Mouse (Mus musculus): ENCODE measurements at regions not wholly inside any gene's neighbourhood (a gene's known extent, or its start where the extent isn't known, plus 50 kb on each side); places are given as distances from the start of the nearest gene placed in this dataset.

GRCm38 (mm10) chr14:110565783-110566445 lies 189.0 kb downstream of the Slitrk6 start:
- Histone ChIP-seq H3K79me2 (ENCODE audit: control insufficient read depth, insufficient read depth) (no peaks in the 10 kb centered on the region), H3K36me3 (ENCODE audit: control insufficient read depth, insufficient read depth) (no peaks in the 10 kb centered on the region), H3K4me3 (no peak overlapping the region), H3K4me2 (ENCODE audit: low read depth) (no peak overlapping the region), H3K27me3 (ENCODE audit: control insufficient read depth, insufficient read depth, insufficient read length) (no peaks in the 10 kb centered on the region), H3ac (ENCODE audit: control insufficient read depth, insufficient read length) (no peak overlapping the region)
- TF ChIP-seq MAX (IDR thresholded peaks at IDR 0.05; ENCODE audit: low read depth) (no peak), TCF12 (IDR thresholded peaks at IDR 0.05; ENCODE audit: insufficient read depth, poor library complexity, severe bottlenecking) (no peak), CEBPB (IDR thresholded peaks at IDR 0.05; ENCODE audit: insufficient read depth, poor library complexity, severe bottlenecking) (no peak), SRF (IDR thresholded peaks at IDR 0.05; ENCODE audit: control insufficient read depth, insufficient read length, low read depth) (no peak), REST (IDR thresholded peaks at IDR 0.05; ENCODE audit: insufficient read depth, insufficient read length) (no peak), USF1 (IDR thresholded peaks at IDR 0.05; ENCODE audit: low read depth) (no peak), TCF3 (IDR thresholded peaks at IDR 0.05; ENCODE audit: insufficient read length, low read depth) (no peak), POLR2AphosphoS2 (IDR thresholded peaks at IDR 0.05; ENCODE audit: insufficient read length, low read depth) (no peak), MYOG (IDR thresholded peaks at IDR 0.05; ENCODE audit: control insufficient read depth in 1 of 3, insufficient read depth in 1 of 3, insufficient read length in 2 of 3, low read depth in 2 of 3) (no peak), POLR2A (IDR thresholded peaks at IDR 0.05; ENCODE audit: insufficient read length, low read depth) (no peak), MYOD1 (IDR thresholded peaks at IDR 0.05; ENCODE audit: control insufficient read depth in 1 of 3, insufficient read length in 2 of 3, low read depth in 2 of 3) (no peak), E2F4 (IDR thresholded peaks at IDR 0.05; ENCODE audit: insufficient read depth) (no peak)

GRCm38 (mm10) chr14:110564621-110565020 lies 190.3 kb downstream of the Slitrk6 start:
- no peaks in the 10 kb centered on the region for H3K27me3 ChIP-seq (ENCODE audit: control insufficient read depth, insufficient read depth, insufficient read length)
- no peak overlapping the region for H3K4me3 ChIP-seq
- no peaks in the 10 kb centered on the region for H3K36me3 ChIP-seq (ENCODE audit: control insufficient read depth, insufficient read depth)
- H3K4me2 ChIP-seq (ENCODE audit: low read depth): no peak overlapping the region
- H3K79me2 ChIP-seq (ENCODE audit: control insufficient read depth, insufficient read depth): no peaks in the 10 kb centered on the region
- no peak overlapping the region for H3ac ChIP-seq (ENCODE audit: control insufficient read depth, insufficient read length)
- TF ChIP-seq MYOG (IDR thresholded peaks at IDR 0.05; ENCODE audit: control insufficient read depth in 1 of 3, insufficient read depth in 1 of 3, insufficient read length in 2 of 3, low read depth in 2 of 3) (no peak), MYOD1 (IDR thresholded peaks at IDR 0.05; ENCODE audit: control insufficient read depth in 1 of 3, insufficient read length in 2 of 3, low read depth in 2 of 3) (no peak), E2F4 (IDR thresholded peaks at IDR 0.05; ENCODE audit: insufficient read depth) (no peak), REST (IDR thresholded peaks at IDR 0.05; ENCODE audit: insufficient read depth, insufficient read length) (no peak), POLR2A (IDR thresholded peaks at IDR 0.05; ENCODE audit: insufficient read length, low read depth) (no peak), TCF12 (IDR thresholded peaks at IDR 0.05; ENCODE audit: insufficient read depth, poor library complexity, severe bottlenecking) (no peak), MAX (IDR thresholded peaks at IDR 0.05; ENCODE audit: low read depth) (no peak), CEBPB (IDR thresholded peaks at IDR 0.05; ENCODE audit: insufficient read depth, poor library complexity, severe bottlenecking) (no peak), SRF (IDR thresholded peaks at IDR 0.05; ENCODE audit: control insufficient read depth, insufficient read length, low read depth) (no peak), TCF3 (IDR thresholded peaks at IDR 0.05; ENCODE audit: insufficient read length, low read depth) (no peak), USF1 (IDR thresholded peaks at IDR 0.05; ENCODE audit: low read depth) (no peak), POLR2AphosphoS2 (IDR thresholded peaks at IDR 0.05; ENCODE audit: insufficient read length, low read depth) (no peak)

GRCm38 (mm10) chr14:110545265-110545664 lies 209.7 kb downstream of the Slitrk6 start:
- Histone ChIP-seq H3K79me2 (ENCODE audit: control insufficient read depth, insufficient read depth) (no peaks in the 10 kb centered on the region), H3K27me3 (ENCODE audit: control insufficient read depth, insufficient read depth, insufficient read length) (no peaks in the 10 kb centered on the region), H3K4me3 (no peak overlapping the region), H3ac (ENCODE audit: control insufficient read depth, insufficient read length) (no peak overlapping the region), H3K4me2 (ENCODE audit: low read depth) (peak overlapping the region; percentile 48), H3K36me3 (ENCODE audit: control insufficient read depth, insufficient read depth) (no peaks in the 10 kb centered on the region)
- TF ChIP-seq TCF3 (IDR thresholded peaks at IDR 0.05; ENCODE audit: insufficient read length, low read depth) (no peak), MYOG (IDR thresholded peaks at IDR 0.05; ENCODE audit: control insufficient read depth in 1 of 3, insufficient read depth in 1 of 3, insufficient read length in 2 of 3, low read depth in 2 of 3) (no peak), MAX (IDR thresholded peaks at IDR 0.05; ENCODE audit: low read depth) (no peak), E2F4 (IDR thresholded peaks at IDR 0.05; ENCODE audit: insufficient read depth) (no peak), CEBPB (IDR thresholded peaks at IDR 0.05; ENCODE audit: insufficient read depth, poor library complexity, severe bottlenecking) (no peak)

GRCm38 (mm10) chr14:110543303-110544134 lies 211.4 kb downstream of the Slitrk6 start:
- H3K4me2 ChIP-seq (ENCODE audit: low read depth): no peak overlapping the region
- no peak overlapping the region for H3ac ChIP-seq (ENCODE audit: control insufficient read depth, insufficient read length)
- H3K27me3 ChIP-seq (ENCODE audit: control insufficient read depth, insufficient read depth, insufficient read length): no peaks in the 10 kb centered on the region
- TF ChIP-seq SRF (IDR thresholded peaks at IDR 0.05; ENCODE audit: control insufficient read depth, insufficient read length, low read depth) (no peak), REST (IDR thresholded peaks at IDR 0.05; ENCODE audit: insufficient read depth, insufficient read length) (no peak), TCF12 (IDR thresholded peaks at IDR 0.05; ENCODE audit: insufficient read depth, poor library complexity, severe bottlenecking) (no peak), POLR2AphosphoS2 (IDR thresholded peaks at IDR 0.05; ENCODE audit: insufficient read length, low read depth) (no peak), CEBPB (IDR thresholded peaks at IDR 0.05; ENCODE audit: insufficient read depth, poor library complexity, severe bottlenecking) (no peak), E2F4 (IDR thresholded peaks at IDR 0.05; ENCODE audit: insufficient read depth) (no peak), MAX (IDR thresholded peaks at IDR 0.05; ENCODE audit: low read depth) (no peak), MYOD1 (IDR thresholded peaks at IDR 0.05; ENCODE audit: control insufficient read depth in 1 of 3, insufficient read length in 2 of 3, low read depth in 2 of 3) (no peak), USF1 (IDR thresholded peaks at IDR 0.05; ENCODE audit: low read depth) (no peak), TCF3 (IDR thresholded peaks at IDR 0.05; ENCODE audit: insufficient read length, low read depth) (no peak), POLR2A (IDR thresholded peaks at IDR 0.05; ENCODE audit: insufficient read length, low read depth) (no peak), MYOG (IDR thresholded peaks at IDR 0.05; ENCODE audit: control insufficient read depth in 1 of 3, insufficient read depth in 1 of 3, insufficient read length in 2 of 3, low read depth in 2 of 3) (no peak)
- no peaks in the 10 kb centered on the region for H3K36me3 ChIP-seq (ENCODE audit: control insufficient read depth, insufficient read depth)
- no peak overlapping the region for H3K4me3 ChIP-seq
- no peaks in the 10 kb centered on the region for H3K79me2 ChIP-seq (ENCODE audit: control insufficient read depth, insufficient read depth)

Measured in myocyte (in vitro differentiated cells).